Mouse (Mus musculus): Measurements from ENCODE around the gene Myh3.

DNA sequence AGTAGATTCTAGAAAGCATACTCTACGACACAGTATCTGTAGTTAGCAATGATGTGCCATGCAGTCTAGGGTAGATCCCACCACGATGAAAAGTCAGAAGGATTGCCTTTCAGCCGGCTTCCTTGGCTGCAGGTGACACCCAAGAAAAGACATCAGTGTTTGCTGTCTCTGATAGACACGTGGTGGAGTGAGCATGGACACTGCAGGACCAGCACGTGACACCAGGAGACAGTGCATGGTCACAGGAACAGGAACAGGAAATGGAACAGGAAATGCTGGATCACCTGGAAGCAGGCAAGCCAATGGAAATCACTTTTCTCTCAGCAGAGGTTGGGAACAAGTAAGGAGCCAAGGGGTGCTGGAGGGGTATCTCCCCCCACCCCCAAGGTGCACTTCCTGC is 65.0 kb downstream of the Myh3 start:
- TF ChIP-seq CTCF (IDR thresholded peaks at IDR 0.05; ENCODE audit: control insufficient read depth, insufficient read depth, insufficient read length), result no peak
- no peak for TF ChIP-seq USF1 (IDR thresholded peaks at IDR 0.05; ENCODE audit: low read depth)
- no peak for TF ChIP-seq MAX (IDR thresholded peaks at IDR 0.05)
- TF ChIP-seq MYOD1 (IDR thresholded peaks at IDR 0.05; ENCODE audit: control insufficient read depth, insufficient read length, low read depth), result no peak
- TF ChIP-seq MYOG (IDR thresholded peaks at IDR 0.05; ENCODE audit: control insufficient read depth, extremely low read depth, insufficient read length), result no peak
- no peak for TF ChIP-seq FOSL1 (IDR thresholded peaks at IDR 0.05; ENCODE audit: insufficient read depth, low read length, poor library complexity, severe bottlenecking)
- TF ChIP-seq CEBPB (IDR thresholded peaks at IDR 0.05; ENCODE audit: low read depth), result no peak

All from C2C12 (cell line).